Mouse (Mus musculus) kidney, postnatal 36 days (tissue): ENCODE measurements around the gene Prpsap1.

Source experiments
- DNase-seq, 2 experiments: peaks; one replicate each; pipeline ENCODE4 v3.0.0; 2021 to 2022; ENCODE audit warnings: mixed read lengths in 2 of 2

Prpsap1 gene

GRCm38 (mm10) chr11:116442129-116442866 lies 51.7 kb downstream of the Prpsap1 start:
- DNase-seq: no peak

GRCm38 (mm10) chr11:116440408-116441068 lies 53.5 kb downstream of the Prpsap1 start:
- peak in 1 of 2 experiments; percentile 56 for DNase-seq

- no peak for DNase-seq
These were observed 54.4 kb downstream of the Prpsap1 start for GRCm38 (mm10) chr11:116439269-116440240.

GRCm38 (mm10) chr11:116437541-116437940 lies 56.5 kb downstream of the Prpsap1 start:
- DNase-seq: no peak

- DNase-seq: peak; percentile 60 to 74
These were observed 57.2 kb downstream of the Prpsap1 start for GRCm38 (mm10) chr11:116436725-116437331.

DNA sequence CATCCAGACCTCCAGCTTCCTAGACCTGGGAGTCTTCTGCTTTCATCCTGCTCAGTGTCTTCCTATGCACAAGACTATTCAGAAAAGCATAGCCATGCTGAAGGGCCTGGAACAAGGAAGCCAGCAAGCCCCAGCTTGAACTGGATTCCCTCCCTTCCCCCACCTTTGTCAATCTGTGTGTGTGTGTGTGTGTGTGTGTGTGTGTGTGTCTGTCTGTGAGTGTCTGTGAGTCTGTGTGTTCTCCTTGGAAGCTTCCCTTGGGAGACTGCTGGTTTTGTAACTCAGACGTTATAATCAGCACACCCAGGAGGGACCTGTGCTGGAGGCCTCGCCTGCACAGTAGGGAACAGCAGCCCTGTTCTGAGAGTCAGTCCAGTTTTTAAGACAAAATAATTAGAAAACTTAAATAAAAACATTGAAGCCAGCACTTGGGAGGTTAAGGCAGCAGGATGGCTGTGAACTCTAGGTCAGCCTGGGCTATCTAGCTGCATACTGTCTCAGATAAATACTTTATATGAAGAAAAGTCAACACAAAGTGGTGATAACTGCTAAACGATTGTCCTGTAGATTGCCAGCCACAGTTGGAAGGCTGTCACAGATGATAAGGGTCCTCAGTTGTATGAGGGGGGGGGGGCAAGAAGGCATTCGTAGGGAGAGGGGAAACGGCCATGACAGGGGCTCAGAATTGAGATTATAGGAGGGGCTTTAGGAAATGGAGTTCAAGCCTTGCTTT lies 57.8 kb downstream of the Prpsap1 start:
- no peak for DNase-seq

- DNase-seq: peak; percentile 72 to 83
These were observed 58.8 kb downstream of the Prpsap1 start for GRCm38 (mm10) chr11:116434967-116435752.

DNA sequence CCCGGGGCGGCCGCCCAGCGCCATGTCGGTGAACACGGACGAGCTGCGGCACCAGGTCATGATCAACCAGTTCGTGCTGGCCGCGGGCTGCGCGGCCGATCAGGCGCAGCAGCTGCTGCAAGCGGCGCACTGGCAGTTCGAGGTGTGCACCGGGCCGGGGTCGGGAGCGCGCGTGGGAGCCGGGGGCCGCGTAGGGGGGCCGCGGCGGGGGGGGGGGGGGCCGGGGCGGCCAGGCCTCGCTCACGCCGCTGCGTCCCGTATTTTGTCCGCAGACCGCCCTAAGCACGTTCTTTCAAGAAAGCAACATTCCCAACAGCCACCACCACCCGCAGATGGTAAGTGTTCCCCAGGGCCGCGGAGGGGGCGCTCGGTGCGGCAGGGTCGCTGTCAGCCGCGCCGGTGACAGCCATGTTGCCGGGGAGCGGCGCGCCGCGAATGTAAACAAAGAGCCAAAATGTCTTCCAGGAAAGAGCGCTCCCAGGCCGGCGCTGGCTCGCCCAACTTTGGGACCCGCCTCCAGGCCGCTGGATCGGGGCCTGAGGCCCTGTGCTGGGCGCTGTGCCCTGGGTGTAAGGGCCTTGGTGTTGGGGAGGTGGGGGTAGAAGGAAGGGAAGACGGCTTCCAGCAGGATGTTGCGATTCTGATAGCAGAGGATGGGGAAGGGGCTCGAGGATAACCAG lies 59.6 kb downstream of the Prpsap1 start:
- peak; percentile 62 to 79 for DNase-seq

- DNase-seq: peak; percentile 99 to 100
These were observed 60.4 kb downstream of the Prpsap1 start, which contains the start of gene Ubald2 for GRCm38 (mm10) chr11:116433356-116434286. TSS of gene Ubald2 (plus strand) at chr11:116434094.

GRCm38 (mm10) chr11:116432593-116433355 lies 61.2 kb downstream of the Prpsap1 start:
- DNase-seq: no peak

GRCm38 (mm10) chr11:116432127-116432526 lies 61.9 kb downstream of the Prpsap1 start:
- DNase-seq: no peak

DNA sequence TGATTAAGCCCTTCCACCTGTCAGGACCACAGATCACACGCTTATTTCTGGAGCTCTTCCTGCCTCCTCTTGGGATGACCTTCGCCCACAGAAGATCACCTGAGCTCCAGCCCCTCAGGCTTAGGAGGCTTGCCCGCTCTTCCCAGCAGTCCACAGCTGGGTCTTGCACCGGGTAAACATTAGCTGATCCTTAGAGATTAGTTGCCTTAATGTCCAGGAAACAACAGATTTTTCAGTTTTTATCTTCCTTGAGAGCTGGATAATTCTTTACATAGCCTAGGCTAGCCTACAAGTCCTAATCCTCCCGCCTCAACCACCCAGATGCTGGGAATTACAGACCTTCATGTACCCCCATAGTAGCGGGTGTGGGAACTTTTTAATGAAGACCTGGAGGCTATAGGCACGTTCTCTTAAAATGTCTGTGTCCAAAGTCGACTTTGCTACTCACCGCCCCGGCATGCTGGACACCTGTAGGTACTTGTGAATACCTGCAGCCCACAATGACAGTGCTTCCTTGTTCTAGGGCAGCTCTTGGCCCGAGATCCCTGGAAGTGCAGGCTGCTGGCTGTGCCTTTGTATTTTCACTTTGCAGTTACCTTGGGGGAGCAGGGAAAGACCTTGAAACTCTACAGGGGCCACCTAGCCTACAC lies 62.4 kb downstream of the Prpsap1 start:
- peak; percentile 58 to 68 for DNase-seq

DNA sequence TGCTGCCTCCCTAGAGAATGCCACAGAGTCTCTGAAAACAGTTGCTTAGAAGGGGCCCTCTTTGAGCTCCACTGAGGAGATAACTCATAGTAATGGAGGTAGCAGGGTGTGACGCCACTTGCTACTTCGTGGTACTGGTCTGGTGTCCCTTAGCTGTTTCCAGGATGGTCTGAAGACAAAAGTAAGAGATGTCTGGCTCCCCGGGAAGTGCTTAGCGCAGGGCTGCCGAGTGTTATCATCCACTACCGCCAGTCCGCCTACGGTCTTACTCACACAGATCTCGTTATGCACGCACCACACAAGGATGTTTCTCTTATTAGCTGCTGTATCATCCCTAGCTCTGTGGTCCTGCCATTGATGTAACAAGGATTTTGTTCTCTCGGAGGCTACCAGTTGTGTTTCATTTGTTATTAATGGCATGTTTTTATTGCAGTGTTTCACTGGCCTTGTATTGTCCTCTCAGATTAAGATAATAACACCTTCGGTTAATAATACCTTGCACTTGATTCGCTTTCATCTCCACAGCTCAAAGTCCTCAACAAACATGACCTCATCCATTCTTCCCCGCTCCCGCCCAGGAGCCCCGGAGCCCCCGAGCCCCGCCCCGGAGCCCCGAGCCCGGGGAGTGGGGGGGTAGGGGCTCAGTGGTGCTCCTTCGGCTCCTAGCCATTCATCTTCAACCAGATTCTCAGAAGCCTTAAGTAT lies 63.1 kb downstream of the Prpsap1 start:
- DNase-seq: no peak

DNA sequence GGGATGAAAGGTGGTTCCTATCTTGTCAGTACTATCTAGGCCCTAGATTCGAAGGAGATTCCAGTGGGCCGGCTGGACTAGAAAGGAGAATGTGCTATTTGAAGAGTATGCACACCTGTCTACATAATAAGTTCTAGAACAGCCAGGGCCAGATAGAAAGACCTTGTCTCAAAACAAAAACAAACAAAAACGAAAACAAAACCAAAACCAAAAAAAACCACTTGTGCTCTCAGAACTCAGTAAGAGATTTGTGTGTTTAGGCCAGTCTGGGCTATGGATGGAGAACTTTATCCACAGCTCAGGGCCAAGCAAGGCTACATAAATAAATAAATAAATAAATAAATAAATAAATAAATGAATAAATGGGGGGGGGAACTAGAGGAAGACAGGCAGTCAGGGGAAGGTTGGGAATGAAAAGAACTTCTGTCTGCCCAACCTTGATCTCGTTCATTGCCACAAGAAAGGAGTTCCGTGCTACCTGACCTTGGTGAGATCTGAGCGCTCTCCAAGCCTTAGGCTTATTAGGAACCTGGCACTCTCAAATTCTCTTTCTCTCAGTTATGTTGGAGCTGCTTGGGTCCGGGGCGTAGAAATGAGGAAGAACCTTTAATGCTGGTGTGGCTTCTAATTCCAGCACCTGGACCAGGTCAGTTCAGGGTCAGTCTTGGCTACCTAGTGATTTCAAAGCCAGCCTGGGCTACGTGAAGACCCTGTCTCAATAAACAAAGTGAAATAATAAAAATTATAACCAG lies 64.0 kb downstream of the Prpsap1 start:
- DNase-seq: no peak

DNA sequence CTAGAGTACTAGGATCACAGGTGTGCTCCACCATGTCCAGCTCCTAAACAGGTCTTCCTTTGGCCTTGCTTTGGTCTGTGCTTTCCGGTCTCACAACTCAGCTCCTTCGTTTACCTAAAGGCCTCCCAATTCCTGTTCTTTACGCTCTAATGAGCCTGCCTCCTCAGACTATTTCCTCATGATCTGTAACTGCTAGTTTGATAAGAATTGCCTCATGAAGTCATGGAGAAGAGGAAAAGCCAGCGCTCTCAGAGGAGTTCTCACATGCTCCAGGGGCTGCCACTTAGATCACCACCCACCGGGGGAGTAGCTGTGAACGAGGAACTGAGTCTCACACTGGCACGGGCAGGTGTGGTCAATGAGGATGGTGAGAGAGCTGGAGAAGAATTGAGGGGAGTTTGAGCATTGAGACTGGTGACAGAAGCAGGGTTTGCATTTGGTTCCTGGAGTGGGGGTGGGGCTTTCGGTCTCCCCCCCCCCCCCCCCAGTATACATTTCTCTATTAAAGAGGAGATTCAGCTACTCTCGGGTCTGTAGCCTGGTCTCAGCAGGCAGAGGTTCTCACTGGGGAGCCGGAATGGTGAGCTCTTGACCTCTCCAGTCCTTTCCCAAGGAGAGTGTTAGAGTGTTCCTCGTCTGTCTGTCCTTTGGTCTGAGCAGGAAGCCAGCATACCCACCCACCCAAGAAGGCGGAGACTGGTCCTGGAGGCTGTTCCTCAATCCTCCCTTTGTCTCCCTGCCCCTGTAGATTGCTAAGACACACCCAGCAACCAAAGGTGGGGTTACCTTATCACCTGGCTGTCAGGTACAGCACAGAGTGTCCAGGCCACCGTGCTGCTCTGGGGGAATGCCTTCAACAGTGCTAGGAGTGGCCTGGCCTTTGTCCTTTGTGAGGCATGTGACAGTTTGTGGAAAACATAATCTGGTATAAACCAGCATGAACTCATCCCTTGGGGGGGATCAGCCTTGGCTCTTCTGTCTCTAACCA lies 64.8 kb downstream of the Prpsap1 start:
- peak; percentile 42 to 57 for DNase-seq
